Mouse (Mus musculus): ENCODE measurements around the gene Fbxw9.

GRCm38 (mm10) chr8:85023846-85024245 is 36.0 kb upstream of the Fbxw9 start:
- TF ChIP-seq POLR2A (IDR thresholded peaks at IDR 0.05; ENCODE audit: insufficient read depth, low read length) (no peak), CTCF (IDR thresholded peaks at IDR 0.05; ENCODE audit: low read depth, low read length) (no peak)
